Mouse (Mus musculus) embryo, embryonic 10 days (tissue): ENCODE results near the gene Slco1a1.
"Not testable (repeated sequence)": the region's sequence is repeated elsewhere in the genome, so short reads cannot be mapped to it uniquely, and the experiment has no call there.

Experiments
- DNase-seq: peaks from one replicate; pipeline ENCODE4 v3.0.0-alpha.2; 2015; ENCODE audit warnings: low spot score

Slco1a1 gene

GRCm38 (mm10) chr6:141946862-141947261 is at the start of gene Slco1a1:
Slco1a1 (minus strand) TSS chr6:141946962.
- no peak for DNase-seq

DNA sequence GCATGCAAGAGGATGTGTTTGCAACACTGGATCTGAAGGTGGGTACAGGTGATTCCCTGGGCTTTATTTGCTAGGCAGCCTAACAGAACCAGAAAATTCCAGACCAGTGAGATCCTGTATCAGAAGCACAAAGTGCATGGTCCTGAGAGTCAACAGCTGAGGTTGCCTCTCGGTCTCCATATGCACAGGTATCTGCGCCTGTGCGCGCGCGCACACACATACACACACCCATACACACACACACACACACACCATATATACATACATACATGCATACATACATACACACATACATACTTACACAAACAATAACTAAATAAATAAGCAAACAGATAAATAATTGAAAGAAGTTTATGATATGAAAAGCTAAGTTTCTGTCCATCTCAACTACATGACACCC is 40.0 kb upstream of the Slco1a1 start:
- DNase-seq, result no peak

DNA sequence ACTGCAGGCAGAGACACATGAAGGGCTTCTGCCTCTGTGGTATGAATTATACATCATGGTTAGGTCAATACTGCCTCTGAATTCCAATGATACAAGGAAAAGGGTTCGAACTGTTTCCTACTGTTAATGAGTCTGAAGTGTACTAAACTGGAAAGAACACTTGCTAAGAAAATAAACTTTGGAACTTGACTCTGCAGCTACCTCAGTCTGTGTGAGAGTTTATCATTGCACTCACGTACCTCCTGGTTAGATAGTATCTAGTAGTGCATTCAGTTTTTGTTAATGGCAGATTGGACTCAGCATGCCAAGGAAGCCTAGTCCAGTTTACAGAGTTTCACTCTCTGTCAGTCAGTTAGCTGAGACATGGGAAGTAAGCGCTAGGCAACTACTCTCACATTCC is 37.9 kb upstream of the Slco1a1 start:
- DNase-seq, result no peak

GRCm38 (mm10) chr6:141962420-141962819 is 15.7 kb upstream of the Slco1a1 start:
- no peak for DNase-seq

- DNase-seq, result no peak
Measured at GRCm38 (mm10) chr6:141961861-141962260, 15.1 kb upstream of the Slco1a1 start.

DNA sequence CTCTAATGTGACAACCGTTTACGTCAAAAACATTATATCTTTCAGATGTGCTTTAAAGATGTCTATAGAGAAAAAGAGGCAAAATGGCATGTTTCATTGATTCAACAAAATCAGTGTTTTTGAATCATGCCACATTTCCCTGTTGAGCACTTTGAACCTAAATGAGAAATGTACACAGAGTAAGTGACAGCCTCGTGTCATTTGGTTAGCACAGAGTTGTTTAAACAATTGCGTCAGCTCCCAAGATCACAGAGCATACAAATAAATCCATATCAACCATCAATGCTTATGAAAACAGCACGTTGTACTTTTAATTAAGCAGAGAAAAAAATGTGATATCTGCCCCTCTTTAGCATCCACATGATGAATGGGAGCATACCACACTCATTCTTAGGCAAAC is 13.7 kb upstream of the Slco1a1 start:
- no peak for DNase-seq

DNA sequence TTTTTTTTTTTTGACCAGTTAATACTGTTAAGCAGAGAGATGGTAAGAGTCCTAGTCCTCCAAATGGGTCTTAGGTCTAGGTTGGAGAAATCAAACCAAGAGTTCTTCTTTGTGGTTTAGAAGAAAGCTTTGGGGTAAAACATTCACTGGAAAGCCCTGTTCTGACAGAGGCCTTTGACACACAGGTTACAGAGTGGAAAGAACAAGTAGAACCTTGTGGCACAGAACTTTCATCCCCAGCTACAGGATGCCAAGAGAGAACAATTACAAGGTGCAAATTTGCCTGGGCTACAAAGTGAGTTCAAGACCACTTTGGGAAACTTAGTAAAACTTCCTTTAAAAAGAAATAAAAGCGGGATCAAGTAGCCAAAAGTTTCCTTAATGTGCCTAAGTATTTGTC is 6.3 kb downstream of the Slco1a1 start:
- no peak for DNase-seq

DNA sequence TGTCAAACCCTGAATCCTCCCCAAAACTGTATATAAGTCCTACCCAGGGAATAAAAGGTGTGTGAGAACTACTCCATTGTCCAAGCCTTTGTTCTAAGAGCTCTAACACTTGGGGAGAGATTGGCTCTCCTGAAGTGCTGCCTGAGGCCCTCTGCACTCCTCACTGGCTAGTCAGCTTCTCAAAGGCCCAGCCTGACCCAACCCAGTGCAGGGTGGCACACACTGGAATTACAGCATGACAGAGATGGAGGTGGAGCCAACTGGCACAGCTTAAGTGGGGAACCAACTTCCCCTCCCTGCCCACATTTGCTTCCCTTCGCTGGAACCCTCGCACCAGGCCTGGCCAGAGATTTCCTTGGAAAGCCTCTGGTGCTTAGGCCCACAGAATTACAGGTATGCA is 48.6 kb downstream of the Slco1a1 start:
- DNase-seq, result no peak

DNA sequence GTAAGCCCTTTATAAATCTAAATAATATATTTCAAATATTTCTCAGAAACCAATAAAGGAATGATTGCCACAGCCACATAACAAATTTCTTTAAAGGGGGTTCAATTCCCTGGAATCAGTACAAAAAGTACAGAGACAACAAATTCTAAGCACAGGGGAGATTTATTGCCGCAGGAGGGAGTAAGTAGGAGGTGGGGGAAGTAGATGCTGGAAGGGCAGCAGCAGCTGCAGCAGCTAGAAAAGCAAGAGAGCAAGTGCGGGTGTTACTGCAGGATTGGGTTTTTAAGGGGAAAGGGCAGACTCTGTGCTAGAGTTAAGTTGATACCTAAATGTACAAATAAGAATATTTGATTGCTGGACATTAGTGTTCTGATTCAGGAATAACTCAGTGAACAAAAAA is 57.0 kb downstream of the Slco1a1 start:
- DNase-seq, result no peak

GRCm38 (mm10) chr6:141888248-141888647 is 58.5 kb downstream of the Slco1a1 start:
- DNase-seq, result no peak

- DNase-seq, result no peak
Measured at GRCm38 (mm10) chr6:141882581-141882980, 64.2 kb downstream of the Slco1a1 start.

- not testable (repeated sequence) for DNase-seq
Measured at GRCm38 (mm10) chr6:141875742-141876141, 71.0 kb downstream of the Slco1a1 start.

DNA sequence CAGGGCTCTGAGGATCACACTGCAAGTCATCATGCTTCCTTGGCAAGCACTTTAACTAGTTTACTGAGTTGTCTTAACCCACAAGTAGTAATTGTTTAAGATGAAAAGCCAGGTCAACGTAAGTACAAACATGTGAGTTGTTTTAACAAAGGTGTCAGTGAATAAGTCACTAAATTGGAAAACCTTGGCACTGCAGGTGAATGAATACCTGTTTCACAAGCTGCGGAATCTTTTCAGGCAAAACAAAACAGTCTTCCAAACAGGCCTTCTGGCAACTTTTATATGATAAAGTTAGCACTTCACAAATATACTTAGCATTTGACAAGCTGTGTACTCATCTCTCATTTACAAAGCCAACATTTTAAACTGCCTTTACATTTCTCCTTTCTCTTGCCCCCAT is 75.1 kb downstream of the Slco1a1 start:
- DNase-seq, result no peak

- no peak for DNase-seq
Measured at GRCm38 (mm10) chr6:141868735-141869134, 78.0 kb downstream of the Slco1a1 start.

DNA sequence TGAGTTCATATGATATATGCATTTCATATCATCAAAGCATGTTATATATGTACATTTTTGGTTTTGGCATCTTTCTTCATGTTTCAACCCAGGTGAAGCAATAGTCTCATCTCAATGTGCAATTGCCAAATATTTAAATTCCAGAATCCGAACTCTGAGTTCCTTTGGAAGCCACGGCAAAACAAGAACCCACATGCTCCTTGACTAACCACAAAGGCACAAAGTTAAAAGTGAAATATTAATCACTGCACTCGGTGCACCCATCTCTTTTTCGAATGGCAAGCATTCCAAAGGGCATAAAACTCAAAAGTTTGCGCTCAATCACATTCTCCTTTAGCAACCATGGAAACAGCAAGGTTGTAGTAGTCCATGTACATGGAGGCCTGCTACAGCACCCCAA is 80.7 kb downstream of the Slco1a1 start:
- no peak for DNase-seq

DNA sequence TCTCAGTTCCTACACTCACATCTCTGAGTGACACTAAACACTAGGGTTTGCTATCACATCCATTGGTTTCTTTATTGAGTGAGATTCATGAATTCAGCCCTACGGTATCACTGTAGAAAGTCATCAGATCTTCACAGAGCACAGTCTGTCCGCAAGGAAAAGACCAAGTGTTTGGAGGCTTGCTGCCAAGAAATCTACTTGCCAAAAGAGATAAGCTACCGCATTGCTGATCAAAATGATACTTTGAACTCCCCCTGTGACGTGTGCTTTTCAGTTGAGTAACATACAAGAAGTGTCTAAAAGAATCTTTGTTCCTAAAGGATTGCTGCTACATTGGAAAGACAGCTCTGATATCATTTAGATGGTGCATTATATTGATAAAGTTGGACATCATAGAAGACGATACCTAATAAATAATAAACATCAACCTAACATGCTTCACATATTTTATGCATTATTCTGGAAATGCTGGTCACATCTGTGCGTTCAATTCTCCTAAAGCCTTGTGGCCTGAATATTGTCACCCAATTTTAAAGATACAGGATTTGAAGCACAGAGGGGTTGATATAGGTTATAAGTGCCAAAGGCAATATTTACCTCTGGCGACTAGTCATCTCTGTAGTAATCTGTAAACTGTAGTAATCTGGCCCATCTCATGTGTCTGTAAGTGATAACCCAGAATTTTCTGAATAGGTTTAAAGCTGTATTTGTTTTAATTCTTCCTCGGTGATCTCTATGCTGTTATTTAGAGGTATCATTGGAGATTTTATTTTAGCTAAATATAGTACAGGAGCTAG is 88.8 kb downstream of the Slco1a1 start:
- no peak for DNase-seq
